Mouse (Mus musculus) neural tube, embryonic 10.5 days (tissue): Measurements from ENCODE around the gene Ifi205.
"Not testable (repeated sequence)": the region's sequence is repeated elsewhere in the genome, so short reads cannot be mapped to it uniquely, and the experiment has no call there.

Experiments used
- DNase-seq: peaks from one replicate; pipeline ENCODE4 v3.0.0-alpha.2; 2017; ENCODE audit warnings: low spot score; ENCODE audit errors: extremely low spot score

Gene Ifi205

GRCm38 (mm10) chr1:174031698-174032097 is at the start of gene Ifi205:
TSS of gene Ifi205 (minus strand) at chr1:174031810.
- no peak for DNase-seq

DNA sequence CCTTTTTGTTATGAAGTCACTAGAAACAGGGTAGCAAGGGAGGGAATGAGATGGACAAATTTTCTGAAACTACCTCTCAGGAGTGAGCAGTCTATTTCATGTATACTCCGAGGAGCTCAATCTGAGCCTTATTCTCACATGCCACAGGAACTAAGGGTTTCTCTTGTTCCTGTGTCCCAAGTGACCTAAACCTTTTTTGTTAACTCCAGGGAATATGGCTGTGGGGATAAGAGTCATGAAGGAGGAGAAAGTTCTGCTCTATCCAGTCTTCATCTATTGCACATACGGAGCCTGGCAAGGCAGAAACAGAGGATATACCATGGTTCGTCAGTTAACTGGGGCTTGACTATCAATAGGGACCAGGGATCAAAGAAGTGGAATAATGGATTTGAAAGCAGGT is 34.7 kb upstream of the Ifi205 start, which contains the start of gene Olfr430:
Gene Olfr430 (plus strand): TSS at position 301 of the 400 bp plus-strand sequence.
- DNase-seq: no peak

DNA sequence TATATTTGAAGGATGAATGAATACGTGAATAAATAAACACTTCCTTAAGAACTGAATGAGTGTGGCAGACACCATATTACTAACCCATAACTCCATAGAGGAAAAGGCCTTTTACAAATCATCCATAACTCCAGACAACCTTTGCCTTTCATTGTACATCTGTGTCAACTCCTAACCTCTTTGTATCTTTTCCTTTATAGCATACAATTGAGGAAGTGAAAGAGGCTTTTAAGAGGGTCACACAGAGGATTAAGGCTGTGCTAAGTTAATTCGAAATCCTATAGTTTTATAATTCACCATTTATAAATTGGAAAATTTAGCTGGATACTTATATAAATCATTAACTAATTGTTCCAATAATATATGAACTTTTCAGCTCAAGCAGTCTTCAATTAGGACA is 23.6 kb upstream of the Ifi205 start:
- DNase-seq: no peak

DNA sequence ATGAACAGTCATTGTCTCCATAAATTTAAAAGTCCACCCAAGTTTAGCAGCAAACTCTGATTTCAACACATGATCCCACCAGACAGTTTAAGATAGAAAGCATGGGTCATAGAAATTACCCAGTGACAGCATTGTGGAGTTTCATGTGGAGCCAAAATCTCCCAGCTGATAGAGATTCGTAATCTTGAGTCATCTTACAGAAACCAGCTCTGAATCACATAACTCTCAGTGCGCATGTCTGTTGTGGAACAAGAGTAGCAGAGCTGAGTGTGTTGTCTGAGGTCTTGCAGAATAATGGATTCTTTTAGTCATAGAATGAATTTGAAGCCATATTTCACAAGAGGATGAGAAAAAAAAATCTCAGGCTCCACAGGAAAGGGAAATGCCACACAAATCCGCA is 21.4 kb upstream of the Ifi205 start:
- DNase-seq: no peak

- no peak for DNase-seq
Observed at GRCm38 (mm10) chr1:174051931-174052536, 20.4 kb upstream of the Ifi205 start.

DNA sequence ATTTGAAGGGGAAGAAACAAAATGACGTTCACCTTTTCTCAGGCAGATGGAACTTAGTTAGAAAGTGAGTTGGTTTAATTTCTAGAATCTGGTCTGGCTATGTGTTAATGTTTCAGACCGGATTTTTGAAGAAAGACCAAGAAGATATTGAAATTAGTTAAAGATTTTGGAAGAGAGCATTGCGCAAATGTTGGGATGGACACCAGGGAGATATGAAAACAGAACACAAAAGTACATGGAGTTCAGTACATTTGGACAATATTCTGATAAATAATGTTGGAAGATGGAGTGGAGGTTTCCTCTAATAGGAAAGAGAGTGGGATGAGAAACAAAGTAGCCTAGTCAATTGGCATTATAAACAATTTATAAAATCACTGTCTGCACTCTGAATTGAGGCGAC is 19.9 kb upstream of the Ifi205 start:
- DNase-seq: no peak

GRCm38 (mm10) chr1:174050532-174050931 is 18.9 kb upstream of the Ifi205 start:
- DNase-seq: no peak

DNA sequence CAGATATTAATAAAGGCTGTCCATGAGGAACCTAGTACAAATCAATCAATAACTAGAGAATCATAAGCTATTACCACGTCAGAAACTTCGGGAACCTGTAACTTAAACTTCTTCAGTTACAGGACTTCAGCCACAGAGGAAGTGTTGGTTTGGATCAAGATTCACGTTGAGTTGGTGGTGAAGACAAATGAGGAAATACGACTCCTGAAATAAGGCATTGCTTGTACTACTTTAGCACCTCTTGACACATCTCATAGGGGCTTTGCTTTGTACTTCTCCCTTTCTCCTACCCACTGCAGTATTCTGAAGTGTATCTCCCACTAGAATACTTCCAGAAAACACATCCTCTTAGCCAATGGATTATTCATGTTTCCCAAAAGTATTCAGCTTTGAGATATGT is 17.7 kb upstream of the Ifi205 start:
- DNase-seq: not testable (repeated sequence)

GRCm38 (mm10) chr1:174048893-174049292 is 17.3 kb upstream of the Ifi205 start, which contains the start of gene Olfr432:
TSS of gene Olfr432 (plus strand) at chr1:174049205.
- no peak for DNase-seq

GRCm38 (mm10) chr1:174048227-174048626 is 16.6 kb upstream of the Ifi205 start:
- DNase-seq: not testable (repeated sequence)

DNA sequence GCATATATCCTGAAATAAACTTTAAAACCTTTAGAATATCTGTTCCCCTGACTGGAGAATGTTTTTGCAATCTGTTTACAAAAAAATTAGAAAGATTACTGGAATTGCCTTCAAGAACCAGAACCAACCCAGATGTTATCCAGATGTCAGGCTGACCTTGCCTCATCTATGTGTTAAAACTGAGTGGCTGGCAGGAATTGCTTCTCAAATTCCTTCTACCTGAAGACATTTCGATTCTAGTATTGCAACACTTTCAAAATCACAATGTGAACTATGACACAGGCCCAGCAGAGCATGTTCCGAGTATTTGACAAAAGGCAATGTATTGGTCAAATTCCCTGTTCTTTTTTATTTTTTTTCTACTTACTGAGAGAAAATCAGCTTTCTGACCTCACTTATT is 12.8 kb upstream of the Ifi205 start:
- DNase-seq: no peak

GRCm38 (mm10) chr1:174042091-174042884 is 10.7 kb upstream of the Ifi205 start:
- DNase-seq: not testable (repeated sequence)

GRCm38 (mm10) chr1:174040523-174041177 is 9.0 kb upstream of the Ifi205 start, which contains the start of gene Olfr433:
TSS of gene Olfr433 (plus strand) at chr1:174040705.
- DNase-seq: no peak

DNA sequence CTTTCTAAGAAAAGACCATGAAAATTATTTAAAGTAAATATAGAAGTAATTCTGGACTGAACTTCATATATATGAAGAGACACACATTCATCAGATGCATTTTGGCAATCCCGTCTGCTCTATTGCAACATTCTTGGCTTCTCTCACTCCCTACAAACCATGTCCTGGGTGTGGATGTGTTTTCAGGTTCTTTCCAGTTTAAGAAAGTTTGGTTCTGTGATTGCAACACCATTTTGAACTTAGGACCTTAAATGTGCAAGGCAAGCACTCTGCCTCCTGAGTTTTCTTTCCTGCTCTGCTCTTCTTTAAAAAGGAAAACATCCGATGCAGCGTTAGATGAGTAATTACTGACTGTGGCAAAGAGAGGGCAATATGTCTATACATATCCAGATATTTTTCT is 6.9 kb upstream of the Ifi205 start:
- DNase-seq: no peak

GRCm38 (mm10) chr1:174035841-174036240 is 4.2 kb upstream of the Ifi205 start:
- no peak for DNase-seq

GRCm38 (mm10) chr1:174007050-174007449 is 24.6 kb downstream of the Ifi205 start:
- not testable (repeated sequence) for DNase-seq

- DNase-seq: not testable (repeated sequence)
Observed at GRCm38 (mm10) chr1:174004352-174005109, 27.1 kb downstream of the Ifi205 start.

DNA sequence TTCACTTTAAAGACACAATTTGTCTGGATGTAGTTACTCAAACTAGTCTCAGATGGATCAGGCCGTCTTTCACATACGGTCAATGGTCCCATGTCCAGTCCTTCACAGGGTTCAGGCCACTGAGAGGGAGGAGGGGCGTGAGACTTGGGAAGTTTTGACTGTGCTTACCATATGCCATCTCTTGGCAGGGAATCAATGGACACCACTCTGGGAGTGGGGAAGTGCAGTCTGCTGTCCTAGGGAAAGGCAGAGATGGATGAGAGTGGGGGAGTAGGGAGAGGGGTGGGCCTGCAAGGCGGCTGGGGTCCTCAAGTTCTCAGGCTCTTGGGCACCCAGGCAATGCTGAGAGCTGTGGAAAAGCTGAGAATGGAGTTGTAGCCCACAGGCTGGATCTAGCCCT is 36.6 kb downstream of the Ifi205 start:
- no peak for DNase-seq

- not testable (repeated sequence) for DNase-seq
Observed at GRCm38 (mm10) chr1:173982694-173983305, 48.8 kb downstream of the Ifi205 start, which contains the start of gene Ifi202b. TSS of gene Ifi202b (minus strand) at chr1:173982744.

- not testable (repeated sequence) for DNase-seq
Observed at GRCm38 (mm10) chr1:173981038-173981437, 50.6 kb downstream of the Ifi205 start.

DNA sequence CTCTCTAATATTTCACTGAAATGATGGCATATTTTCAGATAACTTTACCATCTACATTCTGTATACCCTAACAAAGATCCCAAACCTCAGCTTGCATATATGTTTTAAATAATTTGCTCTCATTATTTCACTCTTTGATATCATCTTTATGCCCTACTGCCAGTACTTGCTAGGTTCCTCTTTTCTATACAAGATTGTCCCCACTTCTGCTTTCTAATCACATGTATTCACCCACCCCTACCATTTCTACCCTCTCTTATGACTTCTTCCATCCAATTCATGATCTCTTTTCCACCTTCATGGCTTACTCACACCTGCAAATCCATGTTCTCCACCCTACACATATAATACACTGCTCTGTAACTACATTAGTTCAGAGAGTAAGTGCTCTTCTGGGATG is 54.0 kb downstream of the Ifi205 start:
- no peak for DNase-seq
